Mouse (Mus musculus) A20 (cell line): ENCODE data around the gene Cdh3.
A peak's percentile ranks its signal among the peaks of the same experiment; 100 is the strongest.

Experiments
- DNase-seq: peaks from one replicate; pipeline ENCODE4 v3.0.0-alpha.2; 2011; ENCODE audit warnings: low read depth, low spot score

The Cdh3 gene

DNA sequence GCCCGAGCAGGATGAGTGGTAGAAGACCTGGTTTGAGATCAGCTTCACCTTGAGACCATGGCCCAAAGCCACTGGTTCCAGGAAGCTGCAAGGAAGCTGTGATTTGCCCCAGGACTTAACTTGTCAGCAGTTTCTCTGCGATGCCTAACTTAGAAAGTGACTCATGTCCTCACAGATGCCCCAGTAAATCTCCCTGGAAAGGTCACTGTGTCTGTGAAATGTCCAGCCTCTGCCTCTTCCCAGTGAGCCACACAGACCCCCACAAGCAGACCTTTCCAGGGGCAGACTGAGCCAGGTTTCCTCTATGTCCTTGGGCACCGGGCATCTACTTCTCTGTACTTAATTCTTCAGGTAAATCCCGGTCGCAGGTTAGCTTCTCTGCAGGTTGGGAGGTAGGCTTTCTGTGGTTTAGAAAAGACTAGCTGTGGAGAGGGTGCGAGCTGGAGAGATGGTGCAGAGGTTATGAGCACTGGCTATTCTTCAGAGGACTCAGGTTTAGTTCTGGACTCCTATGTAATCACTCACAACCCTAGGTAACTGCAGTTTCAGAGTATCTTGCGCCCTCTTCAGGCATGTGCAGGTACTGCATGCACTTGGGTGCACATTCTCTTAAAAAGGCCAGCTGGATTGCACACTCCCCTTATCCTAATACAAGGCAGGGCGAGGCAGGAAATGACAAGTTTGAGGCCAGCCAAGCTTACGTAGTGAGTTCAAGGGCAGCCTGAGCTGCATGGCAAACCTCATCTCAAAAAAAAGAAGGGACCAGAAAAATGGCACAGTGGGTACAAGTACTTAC lies 16.7 kb downstream of the Cdh3 start:
- peak; percentile 34 for DNase-seq

DNA sequence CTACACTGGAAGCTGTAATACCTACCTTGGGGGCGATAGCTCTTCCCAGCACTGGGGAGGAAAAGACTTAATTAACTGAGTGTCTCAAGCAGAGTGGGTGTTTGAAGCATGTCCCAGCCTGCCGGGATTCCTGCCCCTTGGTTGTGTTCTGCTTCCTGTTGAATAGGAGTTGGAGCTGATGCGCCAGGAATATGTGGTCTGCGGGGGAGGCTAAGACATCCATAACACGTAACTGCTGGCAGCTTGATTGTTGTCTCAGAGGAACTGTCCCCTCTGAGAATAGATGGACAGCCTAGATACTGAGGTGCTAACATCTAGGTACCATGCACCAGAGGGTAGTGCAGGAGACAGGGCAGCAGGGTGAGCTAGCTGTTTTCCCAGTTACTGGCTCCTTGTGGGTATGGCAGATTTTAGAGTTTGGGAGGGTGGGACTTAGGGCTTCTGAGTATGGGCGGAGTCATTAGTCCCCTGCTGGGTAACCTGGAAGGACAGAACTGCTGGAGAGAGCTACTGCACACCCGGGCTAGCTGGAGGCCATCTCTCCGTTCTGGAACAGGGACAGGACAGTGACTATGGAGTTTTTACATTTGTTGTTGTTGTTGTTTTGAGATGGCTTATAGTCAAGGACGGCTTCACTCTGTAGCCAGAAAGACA lies 18.0 kb downstream of the Cdh3 start:
- no peak for DNase-seq

DNA sequence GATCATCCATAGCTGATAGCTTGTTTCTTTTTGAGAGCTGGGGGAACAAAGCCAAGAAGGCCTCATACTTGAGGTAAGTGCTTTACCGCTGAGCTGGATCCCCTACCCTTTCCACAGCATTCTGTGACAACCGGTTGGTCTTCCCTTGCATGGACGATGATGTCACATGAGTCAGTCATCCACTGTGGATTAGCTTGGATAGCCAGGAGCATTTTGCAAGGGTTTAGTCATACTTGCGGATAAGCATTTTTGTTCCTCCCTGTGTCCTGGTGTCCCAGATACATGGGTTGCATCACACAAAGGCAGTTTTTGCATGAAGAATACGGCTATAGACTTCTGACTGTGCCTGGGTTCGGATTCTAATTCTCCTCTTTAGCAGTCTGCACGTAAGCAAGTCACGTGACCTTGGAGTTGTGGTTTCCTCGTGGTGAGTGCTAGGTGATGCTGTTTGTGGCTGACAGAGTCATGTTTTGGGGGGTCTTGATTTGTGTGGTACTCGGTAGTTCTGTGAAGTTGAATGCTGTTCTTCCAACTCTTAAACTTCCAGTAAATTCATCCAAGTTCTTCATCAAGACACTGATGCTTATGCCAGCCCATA lies 19.3 kb downstream of the Cdh3 start:
- no peak for DNase-seq

DNA sequence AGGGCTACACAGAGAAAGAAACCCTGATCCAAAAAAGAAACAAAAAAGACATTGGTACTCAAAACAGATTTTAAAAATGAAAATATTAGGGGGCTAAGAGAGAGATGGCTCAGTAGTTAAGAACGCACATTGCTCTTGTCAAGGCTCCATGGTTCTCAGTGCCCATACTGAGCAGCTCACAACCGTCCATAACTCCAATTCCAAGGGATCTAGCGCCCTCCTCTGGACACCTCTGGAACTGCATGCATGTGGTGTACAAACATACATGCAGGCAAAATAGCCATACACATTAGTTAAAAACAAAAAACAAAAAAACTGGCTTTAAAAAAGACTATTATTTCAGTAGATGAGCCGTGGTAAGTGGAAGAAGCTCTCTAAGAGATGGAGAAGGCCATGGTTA lies 19.9 kb downstream of the Cdh3 start:
- DNase-seq: peak; percentile 40

DNA sequence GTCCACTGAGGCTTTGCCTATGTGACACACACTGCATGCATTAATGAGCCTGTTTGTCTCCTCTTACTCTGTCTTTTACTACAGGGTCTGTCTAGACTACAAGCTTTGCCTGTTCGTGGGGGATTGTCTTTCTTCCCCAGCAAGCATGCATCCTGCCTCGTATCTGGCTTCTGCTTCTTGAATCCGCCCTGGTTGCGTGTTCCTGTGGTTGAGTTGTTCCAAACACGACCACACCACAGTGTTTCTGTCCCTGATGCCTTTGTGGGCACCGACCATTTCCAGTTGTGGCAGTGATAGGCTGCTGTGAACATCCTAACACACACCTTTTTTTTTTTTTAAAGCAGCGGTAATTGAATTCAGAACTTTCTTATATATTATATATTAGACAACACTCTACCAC lies 23.0 kb downstream of the Cdh3 start:
- DNase-seq: no peak

DNA sequence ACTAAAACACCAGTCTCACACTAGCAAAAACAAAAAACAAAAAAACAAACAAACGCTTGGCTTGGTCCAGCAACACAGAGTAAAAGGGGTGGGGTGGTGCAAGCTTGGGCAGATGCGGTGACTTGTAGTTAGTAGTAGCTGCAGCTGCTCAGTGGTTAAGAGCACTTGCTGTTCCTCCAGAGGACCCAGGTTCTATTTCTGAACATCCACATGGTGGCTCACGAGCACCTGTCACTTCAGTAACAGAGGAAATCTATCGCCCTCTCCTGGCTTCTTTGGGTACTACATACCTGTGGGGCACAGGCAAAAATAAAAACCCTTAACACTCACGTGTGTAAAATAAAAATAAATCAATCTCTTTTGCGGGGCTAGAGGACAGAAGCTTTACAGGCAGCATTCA lies 23.8 kb downstream of the Cdh3 start:
- DNase-seq: peak; percentile 88

DNA sequence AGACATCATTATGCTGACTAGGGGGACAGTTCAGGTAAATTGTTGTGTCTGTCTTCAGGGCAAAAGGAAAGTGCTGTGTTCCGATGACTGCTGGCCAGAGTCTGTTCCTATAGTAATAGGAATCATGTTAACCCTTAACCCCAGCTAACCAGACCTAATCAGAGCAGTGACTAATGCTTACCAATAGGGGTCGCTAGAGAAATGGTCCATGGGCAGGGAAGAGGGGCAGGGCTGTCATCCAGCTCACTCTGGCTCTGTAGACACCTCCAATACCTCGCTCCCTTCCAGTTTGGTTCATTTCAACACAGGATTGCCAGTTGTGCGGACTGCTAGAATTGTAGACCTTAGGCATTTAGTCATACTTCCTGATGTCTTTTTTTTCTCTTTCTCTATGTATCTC lies 24.8 kb downstream of the Cdh3 start:
- DNase-seq: peak; percentile 57

DNA sequence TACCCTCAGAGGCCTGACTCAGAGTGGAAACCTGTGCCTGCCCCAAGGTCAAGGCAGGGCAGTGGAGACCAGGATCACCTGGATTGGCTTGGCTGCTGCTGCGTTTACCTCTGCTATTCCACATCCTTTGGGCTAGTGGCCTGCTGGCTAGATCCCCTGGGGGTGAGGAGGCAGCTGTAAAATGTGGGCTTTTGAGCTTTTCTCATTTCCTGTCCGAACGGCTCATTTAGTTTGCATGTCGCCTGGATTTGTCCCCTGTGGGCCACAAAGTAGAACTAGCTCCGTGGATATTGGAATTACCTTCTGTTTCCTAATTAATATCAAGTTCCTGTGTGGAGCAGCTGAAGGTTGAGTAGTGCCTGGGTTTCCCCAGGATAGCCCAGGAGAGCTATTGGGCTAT lies 28.5 kb downstream of the Cdh3 start:
- DNase-seq: no peak

DNA sequence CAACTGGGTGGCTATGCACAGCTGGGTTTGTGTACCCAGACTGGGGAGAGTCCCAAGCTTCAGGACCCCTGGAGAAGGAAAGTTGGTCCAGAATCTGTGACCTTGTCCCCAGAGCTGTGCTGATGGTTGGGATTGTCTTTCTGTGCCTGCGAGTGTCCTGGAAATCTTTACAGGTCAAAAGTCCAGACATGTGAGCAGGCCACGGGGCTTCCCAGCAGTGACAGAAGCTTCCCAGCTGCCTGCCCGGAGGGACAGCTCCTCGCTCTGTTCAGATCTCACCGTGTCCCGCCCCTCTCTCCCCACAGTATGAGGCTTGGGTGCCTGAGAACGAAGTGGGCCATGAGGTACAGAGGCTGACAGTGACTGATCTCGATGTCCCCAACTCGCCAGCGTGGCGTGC lies 30.3 kb downstream of the Cdh3 start:
- no peak for DNase-seq

DNA sequence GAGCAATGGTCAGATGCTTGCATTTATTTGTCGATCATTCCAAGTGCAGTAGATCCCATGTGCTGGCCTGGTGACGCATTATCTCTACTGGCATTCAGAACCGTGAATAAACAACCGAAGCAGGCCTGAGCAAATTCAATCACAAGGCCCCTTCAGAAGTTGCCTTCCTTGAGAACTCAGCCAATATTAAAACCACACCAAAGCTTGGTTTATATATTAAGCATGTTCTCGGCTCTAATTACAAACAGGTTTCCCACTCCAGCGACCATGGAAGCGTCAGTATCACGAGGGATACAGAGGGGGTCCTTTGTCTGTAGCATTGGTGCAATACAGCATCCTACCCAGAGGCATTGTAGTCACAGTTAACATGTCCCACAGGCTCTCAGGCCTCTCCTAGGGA lies 32.4 kb downstream of the Cdh3 start:
- DNase-seq: no peak

DNA sequence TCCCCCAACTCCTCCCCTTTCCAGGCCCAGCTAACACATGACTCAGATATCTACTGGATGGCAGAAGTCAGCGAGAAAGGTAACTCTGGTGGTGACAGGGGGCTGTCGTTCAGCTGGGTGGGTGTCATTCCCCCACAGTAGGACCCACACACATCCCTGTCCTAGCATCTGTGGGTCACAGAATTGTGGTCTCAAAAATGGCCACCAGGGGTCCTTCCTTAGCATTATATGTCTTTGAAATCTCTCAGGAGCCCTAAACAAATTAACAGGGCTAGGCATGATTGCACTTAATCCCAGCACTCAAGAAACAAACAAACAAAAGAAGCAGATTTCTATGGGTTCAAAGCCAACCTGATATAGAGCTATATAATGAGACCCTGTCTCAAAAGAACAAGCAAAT lies 34.5 kb downstream of the Cdh3 start:
- peak; percentile 35 for DNase-seq

DNA sequence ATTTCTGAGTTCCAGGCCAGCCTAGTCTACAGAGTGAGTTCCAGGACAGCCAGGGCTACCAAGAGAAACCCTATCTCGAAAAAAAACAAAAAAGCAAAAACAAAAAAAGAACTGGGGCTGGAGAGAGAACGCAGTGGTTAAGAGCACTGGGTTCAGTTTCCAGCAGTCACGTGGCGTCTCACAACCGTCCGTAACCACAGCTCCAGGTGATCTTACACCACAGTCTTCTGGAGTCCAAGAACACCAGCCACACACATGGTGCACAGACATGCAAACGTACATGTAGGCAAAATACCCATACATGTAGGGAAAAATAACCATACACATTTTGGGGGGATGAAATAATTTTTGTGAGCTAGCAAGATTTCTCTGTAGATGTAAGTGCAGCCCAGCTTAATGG lies 36.1 kb downstream of the Cdh3 start:
- no peak for DNase-seq

DNA sequence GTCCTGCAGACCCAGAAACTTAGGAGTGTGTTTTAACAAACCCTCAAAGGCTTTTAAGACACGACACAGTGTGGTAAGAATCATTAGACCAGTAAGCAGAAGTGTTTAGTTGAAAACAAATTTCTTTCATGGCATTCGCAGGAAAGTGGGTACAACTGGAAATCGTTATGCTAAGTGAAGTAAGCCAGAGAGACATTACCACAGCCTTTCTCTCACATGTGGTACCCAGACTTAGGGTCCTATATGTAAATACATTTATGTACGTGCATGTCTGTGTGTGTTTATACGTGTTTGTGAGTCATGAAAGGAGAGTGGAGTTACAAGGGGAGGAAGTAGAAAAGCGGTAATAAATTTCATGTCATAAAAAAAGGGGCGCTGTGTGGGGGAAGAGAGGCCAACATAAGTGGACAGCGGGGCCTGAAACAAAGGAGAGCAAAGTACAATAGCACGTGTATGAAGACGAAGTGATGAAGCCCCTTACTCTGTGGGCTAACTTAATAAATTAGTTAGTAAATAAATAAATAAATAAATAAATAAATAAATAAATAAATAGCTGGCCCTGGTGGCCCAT lies 37.8 kb downstream of the Cdh3 start:
- DNase-seq: no peak

DNA sequence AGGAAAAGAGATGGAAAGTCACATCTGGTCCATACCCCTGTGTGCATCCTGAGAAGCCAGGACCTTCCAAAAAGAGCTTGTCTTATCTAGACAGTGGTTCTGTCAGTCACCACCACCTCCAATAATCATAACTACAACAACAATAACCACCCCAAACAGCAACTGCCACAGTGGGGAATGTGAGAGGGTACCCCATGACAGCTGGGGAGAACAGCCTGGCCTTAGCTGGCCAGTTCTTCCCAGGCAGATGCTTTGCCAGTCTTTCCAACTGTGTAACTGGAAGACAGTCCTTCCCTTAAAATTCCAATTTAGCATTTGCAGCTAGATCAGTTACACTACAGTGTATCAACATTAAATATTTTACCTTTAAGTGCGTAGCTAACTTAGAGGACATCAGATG lies 40.2 kb downstream of the Cdh3 start:
- DNase-seq: no peak

DNA sequence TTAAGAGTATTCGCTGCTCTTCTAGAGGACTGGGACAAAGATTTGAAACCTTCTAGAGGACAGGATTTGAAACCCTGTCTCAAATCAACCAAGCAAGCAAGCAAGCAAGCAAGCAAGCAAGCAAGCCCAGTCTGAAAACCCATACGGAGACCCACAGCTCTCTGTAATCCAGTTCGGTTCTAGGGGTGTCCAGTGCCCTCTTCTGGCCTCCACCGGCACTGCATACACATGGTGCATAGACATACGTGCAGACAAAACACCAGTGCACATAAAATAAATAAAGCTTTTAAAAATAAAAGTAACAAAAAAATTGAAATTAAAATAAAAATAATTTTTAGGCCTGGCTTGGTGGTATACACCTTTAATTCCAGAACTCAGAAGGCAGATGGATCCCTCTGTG lies 43.3 kb downstream of the Cdh3 start:
- no peak for DNase-seq

DNA sequence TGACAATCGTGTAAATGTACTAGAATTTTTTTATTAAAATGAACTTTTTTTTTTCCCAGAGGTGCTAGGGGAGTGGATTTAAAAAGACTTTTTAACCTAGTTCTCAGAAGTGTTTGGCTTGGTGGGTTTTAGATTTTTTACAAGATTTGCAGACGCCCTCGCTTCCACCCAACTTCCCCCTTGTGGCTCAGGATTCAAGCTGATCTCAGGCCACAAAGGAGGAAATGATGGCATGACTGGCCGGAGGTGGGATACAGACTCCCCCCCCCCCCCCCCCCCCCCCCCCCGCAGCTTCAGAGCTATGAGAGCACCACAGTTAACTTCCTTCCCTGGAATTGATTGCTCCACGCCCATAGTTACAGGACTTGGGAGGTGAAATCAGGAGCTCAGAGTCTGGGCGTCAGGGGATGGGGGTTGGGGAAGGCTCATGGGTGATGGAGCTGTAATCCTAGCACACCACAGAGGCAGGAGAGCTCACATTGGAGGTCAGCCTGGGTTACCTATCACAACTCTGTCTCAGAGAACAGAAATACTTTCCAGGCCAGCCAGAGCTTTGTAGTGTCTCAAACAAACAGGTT lies 45.5 kb downstream of the Cdh3 start:
- no peak for DNase-seq

DNA sequence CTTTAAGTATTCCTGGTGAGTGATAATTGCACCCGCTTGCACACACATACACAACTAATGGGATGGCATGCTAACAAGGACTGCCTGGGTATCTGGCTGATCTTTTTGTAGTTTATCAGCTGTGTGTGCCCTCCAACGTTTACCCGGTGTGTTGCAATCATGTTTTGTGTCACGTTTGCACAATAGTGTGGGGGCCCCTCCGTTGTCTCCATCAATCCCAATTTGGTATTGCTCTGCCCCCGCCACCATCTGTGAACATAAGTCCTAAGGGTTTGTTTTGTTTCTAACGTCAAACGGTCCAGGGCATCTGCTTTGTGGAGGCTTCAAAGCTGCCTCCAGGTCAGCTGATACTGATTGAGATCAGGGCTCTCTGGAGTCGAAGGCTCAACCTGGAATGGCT lies 49.2 kb downstream of the Cdh3 start:
- no peak for DNase-seq

DNA sequence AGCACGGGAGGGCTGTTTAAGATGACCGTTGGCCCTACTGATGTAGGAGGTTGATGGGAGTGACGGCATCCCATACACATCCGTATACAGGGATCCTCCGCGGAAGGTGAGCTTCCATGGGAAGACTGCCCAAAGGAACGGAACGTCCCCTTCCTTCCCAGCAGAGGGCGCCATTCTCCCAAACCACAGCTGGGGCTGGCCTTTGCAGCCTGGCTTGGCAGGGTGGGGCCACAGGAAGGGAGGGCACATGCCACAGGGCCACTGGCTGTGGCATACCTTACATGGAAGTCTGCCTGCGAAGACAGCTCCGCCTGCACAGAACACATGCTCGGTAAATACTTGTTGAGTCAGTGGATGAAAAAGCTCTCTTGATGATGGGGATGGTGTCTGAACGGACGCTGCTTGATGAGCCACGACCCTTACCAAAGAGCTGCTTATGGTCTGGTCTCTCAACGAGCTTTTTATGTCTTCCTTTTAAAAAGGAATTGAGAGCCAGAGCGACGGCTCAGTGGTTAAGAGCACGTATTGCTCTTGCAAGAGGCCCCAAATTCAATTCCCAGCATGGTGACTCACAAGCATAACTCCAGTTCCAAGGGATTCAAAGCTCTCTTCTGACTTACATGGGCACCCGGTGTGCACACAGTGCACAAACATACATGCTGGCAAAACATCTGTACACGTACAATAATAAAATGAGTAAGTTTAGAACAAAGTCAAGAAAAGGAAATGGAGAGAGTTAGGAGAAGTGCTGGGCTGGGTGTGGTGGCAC lies 50.6 kb downstream of the Cdh3 start:
- DNase-seq: peak; percentile 72

DNA sequence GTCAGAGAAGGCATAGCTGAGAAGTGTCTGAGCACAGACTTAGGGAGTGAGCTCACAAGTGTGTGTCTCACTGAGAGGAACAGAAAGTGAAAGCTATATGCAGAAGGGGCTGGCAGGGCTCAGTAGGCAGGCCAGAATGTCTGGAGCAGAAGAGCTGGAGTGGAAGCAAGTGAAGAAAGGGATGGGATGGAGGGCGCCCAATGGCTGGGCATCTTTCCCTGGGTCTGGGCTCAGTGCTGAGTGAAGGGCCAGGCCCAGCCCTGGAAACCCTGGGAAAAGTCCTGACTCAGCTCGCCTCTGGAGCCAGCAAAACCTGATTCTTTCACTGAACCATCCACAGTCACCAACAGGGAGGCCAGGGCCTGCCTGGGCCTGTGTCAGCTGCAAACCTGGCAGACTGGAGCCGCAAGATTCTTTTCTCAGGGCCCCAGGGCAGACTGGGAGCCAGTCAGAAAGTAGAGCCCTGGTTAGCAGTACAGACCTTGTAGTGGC lies 53.0 kb downstream of the Cdh3 start:
- DNase-seq: peak; percentile 64

DNA sequence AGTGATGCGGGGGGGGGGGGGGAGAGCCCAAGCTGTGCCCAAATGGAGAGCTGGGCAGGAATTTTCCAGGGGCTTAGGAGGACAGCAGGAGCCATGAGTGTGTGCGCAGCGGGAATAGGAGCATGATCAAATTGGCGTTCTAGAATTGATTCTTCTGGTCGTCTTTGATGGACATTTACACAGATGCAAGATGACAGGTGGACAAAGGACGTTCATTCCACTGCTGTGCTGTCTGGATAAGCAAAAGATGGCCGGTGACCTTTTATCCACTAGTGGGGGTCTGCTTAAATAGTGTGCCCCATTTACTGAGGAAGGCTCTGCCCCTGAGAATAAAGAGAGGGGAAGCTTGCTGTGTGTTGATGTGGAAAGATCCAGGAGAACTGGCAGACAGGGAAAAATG lies 58.3 kb downstream of the Cdh3 start:
- DNase-seq: no peak

DNA sequence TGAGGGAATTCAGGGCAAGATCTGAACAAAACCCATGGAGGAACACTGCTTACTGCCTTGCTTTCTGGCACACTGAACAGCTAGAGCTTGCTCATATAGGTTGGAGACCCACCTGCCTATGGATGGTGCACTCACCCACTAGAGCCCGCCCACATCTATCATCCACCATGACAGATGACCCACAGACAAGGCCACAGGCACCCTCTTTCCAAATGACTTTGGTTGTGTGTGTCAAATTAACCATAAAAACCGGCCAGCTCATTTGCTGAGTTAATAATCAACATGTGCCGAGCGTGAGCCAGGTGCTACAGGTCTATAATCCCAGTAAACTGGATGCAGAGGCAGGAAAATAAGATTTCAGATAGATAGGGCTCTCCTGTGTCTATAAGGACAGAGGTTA lies 59.7 kb downstream of the Cdh3 start:
- DNase-seq: no peak
